Mouse (Mus musculus) spleen, postnatal 4 days (tissue): ENCODE data around the gene Prr12.

Experiments
- DNase-seq, 2 experiments: peaks; one replicate each; pipeline ENCODE4 v3.0.0; 2022; ENCODE audit warnings: low spot score in 2 of 2

Gene Prr12

DNA sequence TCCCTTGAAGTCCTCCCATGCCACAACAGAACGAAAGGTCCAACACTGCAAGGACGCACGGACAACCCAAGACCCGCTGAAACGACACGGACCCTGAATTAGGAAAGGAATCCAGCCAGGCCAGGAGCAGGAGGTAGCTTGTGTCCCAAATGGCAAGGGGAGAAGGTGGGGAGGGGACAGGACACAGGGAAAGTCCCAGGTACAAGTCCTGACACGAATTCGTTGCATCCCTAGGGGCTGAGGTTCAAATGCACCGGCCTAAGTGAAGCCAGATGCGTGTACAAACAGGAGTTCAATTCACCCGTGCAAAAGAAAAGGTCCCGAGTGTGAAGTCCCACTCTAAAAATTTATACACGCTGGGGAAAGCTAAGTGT lies 1.1 kb downstream of the Prr12 start:
- DNase-seq, result peak in 1 of 2 experiments; percentile 62

DNA sequence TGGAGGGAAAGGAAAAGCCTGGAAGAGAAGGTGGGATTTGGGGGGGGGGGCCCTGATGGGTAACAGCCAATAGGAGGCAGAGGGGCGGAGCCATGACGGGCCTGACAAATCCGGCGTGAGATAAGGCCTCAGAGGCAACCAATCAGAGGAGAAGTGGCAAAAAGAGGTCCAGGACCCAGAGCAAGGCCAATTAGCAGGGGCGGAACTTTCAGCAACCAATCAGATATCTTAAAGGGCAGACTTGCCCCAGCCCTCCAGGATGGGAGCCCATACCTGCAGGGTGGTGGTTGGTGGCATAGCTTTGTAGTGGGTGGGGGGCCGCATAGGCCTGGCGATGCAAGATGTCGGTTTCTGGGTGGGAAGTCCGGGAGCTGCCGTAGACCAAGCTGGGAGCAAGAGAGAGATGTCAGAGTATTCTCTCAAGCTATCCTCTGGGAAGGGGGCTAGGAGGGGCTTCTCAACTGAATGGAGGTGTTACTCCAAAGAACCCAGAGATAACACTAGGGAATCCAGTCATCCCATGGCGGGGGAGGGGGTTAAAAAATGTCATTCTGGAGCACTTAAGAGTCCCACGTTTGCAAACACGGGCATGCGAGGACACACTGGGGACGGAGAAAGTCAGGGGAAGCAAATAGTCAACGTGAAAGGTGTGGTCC lies 1.6 kb downstream of the Prr12 start:
- DNase-seq, result peak; percentile 60 to 67

DNA sequence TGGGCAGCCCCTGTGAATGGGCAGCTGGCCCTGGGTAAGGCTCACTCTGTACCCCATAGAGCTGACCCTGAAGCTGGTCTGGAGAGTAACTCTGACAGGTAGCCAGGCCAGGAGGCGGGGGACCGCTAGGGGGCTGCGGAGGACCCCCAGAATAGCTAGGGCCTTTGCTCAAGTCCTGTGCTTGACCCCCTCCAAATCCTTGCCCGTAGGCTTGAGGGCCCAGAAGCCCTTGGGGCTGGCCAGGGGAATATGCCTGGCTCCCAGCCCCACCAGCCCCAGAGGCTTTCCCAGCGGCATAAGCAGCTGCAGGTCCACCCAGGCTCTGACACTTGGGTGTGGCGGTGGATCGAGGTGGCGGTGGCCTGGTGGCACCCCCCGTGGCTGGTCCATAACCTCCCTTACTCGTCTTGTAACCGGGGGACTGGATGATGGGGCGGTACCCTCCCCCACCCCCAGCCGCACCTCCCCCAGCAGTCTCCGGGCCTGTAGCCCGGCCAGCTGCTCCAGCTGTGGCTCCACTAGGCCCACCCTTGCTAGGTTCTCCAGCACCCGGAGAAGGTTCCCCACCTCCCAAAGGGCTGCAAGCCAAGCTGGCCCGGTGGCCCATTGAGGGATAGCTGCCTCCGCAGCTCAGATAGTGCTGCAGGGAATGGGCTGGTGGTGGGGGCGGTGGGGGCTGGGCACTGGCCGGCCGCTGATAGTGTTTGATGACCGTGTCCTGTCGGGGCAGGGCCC lies 3.6 kb downstream of the Prr12 start:
- DNase-seq, result peak in 1 of 2 experiments; percentile 63

DNA sequence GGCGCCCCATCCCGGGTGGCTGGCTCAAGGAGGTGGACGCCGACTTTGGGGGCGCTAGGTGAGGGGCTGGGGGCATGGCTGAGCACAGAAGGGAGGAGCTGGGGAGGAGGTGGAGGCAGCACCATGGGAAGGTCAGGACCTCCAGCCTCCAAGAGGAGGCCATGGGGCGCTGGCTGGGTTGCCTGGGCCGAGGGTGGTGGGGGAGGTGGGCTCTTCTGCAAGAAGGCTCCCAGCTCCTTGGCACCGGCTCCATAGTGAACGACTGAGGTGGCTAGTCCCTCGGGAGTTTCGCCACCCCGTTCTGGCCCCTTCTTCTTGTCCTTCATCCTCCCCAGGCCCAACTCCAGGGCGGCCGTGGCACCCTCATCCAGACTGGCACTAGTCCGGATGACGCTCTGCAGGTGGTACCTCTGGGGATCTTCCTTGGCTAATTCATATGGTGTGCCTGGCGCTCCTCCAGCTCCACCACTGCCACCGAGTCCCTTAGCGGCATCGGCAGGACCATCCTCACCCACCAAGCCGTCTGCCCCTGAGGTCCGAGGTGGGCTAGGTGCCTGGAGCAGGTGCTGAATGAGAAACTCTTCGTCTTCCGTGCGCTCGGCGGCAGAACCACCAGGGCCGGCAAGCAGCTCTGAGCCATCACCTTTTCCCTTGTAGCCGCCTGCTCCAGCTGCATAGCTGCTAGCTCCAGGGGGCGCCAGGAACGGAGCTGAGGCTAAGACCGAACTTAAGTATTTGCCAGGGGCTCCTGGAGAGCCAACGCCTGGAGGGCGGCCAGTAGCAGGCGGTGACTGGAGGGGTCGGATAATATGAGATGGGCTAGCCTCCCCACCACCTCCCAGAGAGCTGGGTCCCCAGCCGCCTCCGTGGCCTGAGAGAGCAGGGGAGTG lies 4.4 kb downstream of the Prr12 start:
- DNase-seq, result peak in 1 of 2 experiments; percentile 63

DNA sequence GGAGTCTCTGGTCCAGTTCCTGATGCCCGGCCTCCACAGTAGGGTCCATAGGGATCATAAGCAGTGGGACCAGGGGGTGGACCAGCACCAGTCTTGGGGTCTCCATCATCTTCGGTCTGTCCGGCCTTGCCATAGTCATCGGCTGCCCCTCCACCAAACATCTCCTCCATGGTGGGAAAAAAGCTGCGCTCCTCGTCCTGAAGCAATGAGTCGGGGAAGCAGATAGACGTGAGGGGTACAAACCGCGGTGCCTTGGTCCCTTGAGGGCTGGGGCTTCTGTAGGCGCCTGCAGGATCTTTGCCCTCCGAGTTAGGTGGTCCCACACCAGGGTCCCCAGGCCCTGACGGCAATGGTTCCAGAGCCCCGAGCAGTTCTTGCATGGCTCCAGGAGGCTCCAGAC lies 5.2 kb downstream of the Prr12 start:
- no peak for DNase-seq

DNA sequence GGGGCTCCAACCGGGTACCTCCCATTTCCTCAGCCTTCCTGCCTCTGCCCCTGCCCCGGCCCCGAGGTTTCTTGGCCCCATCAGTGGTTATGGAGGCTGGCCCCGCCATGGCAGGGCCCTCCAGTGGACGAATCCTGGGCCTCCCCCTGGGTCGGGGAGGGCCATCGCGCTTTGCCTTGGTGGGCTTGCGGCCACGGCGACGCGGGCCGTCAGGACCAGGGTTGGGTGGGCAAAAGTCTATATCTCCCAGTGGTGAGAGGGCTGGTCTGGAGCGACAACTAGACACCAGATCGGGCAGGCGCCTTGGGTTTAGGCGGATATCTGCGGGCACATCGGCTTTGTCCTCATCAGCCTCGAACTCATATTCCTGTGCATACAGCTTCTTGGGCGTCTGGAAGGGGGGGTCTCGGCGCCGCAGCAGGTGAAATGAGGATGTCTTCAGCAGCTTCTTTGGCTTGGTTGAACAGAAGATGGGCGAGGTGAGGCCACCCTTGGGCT lies 5.8 kb downstream of the Prr12 start:
- DNase-seq, result peak in 1 of 2 experiments; percentile 59

DNA sequence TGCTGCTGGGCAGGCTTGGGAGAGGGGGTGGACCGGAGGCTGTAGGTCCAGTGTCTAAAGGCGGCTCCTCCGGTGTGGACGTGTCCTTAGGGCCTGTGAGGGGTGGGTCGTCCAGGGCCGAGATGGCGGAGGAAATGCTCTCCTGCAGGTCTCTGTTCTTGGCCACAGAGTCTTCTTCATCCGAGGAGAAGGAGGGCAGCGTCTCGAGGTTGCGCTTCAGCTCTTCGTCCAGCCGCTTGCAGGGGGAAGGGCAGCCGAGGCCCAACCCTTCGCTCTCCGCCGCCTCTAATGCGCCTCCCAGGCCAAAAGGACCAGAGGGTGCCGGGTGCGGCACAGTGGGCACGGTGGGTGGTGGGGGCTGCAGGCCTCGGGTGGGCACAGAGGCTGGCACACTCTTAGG lies 6.9 kb downstream of the Prr12 start:
- DNase-seq, result peak in 1 of 2 experiments; percentile 58

DNA sequence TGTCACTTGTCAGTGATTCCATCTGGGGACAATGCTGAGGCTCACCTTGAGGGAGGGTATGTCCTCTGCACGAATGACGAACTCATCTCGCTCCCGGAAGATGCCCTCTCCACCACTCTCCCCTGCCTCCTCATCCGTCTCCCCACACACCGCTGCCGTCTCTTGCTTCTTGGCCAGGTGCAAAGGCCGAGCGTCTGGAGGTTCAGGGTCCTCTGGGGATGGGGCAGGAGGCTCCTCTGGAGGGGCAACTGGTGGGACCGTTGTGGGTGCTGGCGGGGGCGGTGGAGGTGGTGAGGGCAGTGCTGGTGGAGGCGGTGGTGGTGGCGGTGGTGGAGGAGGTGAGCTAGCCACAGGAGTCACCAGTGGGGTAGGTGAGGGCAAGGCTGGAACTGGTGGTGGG lies 9.4 kb downstream of the Prr12 start:
- DNase-seq, result peak in 1 of 2 experiments; percentile 63

DNA sequence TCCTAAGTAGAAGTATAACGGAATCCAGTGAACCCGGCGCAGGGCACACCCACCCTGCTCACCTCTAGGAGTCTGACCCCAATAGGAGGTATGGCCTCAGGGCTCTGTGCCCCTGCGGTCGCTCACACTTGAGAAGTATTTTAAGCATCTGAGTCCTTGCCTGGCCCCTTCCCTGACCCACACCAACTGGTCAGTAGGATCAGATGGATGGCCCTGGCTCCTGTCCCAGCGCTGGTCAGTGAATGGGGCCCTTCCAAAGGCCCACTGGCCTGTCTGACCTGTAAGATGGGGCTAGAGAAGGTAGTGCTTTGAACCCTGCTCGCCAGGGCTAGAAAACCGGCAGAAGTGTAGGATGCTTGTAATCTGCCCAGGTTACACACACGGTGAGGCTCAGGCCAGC lies 11.8 kb downstream of the Prr12 start:
- no peak for DNase-seq

DNA sequence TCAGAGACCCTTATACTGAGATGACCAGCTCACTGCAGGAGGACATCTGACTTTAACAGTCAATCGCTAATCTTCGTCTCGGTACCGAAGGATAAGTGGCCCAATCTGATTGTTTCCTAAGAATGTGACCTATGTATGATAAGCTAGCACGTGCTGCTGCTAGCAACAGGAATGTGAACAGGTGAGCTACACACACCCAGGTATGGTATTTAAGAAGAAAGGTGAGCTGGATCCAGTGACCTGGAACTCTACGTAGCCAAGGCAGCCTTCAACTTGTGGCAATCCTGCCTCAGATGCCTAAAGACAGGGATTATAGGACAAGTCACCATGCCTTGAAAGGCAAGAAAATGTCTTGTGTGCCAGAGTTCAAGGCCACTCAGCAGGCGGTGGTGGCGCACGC lies 14.3 kb downstream of the Prr12 start:
- DNase-seq, result no peak

DNA sequence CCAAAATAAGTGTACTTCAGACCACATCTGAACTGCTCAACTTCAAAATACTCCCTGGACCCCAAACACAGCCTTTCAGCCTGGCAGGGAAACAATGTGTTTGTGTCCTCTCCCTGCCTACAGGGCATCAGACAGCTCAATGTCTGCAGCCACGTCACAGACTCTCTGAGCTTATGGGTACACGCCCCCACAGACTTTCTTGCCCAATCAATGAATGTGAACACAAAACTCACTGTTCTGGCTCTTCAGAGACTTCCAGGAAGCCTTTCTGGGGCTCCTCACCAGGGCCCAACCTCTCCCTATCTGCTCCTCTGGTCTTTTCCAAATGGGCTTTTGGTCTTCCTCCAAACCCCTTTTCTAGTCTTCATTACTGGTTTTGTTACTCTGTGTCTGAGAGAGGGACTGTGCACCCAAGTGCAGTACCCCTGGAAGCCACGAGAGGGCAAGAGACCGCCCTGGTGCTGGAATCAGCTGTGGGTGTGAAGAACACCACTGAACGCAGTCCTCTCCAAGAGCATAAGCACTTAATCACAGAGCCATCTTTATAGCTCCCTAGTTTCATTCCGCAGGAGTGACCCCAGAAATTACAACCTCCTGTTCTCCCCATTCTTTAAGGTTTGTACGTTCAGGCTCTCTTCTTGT lies 14.8 kb downstream of the Prr12 start:
- peak; percentile 72 to 91 for DNase-seq

DNA sequence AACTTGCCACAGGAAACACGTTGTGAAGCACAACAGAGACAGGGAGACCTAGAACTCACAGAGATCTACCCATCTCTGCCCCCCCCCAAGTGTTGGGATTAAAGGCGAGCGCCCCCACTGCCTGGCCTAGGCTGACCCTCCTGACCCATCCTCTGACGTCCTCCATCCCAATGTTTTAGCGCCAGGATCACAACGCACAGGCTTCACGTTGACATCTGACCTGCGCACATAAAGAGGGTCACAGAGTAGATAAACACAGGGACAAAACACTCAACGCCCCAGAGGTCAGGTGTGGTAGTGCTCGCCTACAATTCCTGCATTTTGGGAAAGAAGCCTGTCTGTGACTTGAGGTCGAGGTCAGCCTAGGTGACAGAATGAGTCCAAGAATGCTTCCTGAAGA lies 16.0 kb downstream of the Prr12 start:
- peak in 1 of 2 experiments; percentile 51 for DNase-seq

DNA sequence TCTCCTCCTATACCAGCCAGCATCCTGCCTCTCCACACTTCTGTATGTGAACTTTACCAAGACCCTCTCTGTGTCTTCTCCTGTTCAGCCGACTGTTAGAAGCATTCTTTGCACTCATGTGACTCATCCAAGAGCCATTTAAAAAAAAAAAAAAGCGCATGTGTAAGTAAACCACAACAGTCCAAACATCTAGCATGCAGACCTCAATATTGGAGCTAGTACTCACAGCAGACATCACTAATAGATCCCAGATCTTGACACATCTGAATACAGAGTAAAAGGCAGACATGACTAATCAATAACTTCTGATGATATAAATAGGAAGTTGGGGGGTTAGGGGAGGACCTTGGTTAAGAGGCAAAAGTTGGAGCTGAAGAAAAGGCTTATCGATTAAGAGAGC lies 17.1 kb downstream of the Prr12 start:
- DNase-seq, result no peak

DNA sequence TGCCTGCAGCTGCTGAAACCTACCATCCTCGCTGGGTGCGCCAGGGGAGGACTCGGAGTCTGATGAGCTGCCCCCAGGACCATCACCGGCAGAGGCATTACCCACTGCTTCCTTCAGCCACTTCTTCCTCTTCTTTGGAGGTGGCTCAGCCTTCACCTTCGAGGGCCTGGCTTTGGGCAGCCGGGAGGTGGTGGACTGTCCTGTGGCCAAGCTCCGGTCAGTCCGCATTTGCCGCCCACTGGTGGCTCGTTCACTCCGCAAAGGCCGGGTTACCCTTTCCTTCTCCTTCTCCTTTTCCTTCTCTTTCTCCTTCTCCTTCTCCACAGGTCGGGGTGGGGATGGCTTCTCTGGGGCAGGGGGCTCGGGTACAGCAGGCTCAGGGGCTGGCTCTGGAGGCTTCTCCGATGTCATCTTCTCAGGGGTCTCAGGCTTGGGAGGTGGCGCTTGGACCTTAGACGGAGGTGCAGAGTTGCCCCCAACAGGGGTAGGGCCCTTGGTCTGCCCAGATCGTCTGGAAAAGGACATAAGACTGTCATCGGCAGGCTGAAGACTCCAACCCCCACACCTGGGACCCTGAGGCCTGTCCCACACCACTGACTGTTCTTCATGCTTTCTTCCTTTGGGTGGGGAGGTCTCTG lies 18.8 kb downstream of the Prr12 start:
- peak in 1 of 2 experiments; percentile 56 for DNase-seq

DNA sequence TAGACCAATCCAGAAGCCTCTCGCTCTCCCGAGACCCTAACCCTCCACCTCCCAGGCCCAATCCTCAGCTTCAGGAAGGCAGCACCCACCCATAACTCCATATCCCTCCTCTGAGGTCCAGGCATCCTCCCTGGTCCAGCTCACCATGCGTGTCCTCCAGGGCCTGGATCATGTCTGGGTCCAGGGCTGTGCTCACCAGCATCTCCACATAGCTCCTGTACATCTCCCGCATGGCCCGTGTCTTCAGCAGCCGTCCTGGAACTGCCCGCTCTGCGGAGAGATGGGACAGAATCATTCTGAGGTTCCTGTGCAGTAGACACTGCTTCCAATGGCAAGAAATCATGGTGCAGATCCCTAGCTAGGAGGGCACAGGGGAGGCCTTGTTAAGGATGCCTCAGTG lies 21.8 kb downstream of the Prr12 start:
- peak in 1 of 2 experiments; percentile 57 for DNase-seq

DNA sequence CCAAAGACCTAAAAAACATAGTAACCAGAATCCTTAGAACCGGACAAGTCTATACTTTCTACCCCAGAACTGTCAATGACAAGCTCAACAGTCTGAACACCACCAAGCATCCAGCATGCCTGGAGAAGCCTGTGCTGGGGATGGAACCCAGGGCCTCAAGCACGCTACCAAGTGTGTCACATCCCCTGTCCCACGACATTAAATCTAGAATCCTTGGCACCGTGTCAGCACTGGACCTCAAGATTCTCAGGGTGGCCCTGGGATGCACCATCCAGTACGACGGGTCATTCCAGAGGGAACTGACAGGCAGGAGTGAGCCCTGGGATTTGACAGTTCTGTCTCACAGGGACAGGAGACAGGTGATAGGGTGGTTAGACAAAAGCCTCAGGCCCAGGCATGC lies 22.7 kb downstream of the Prr12 start:
- DNase-seq, result peak in 1 of 2 experiments; percentile 55

DNA sequence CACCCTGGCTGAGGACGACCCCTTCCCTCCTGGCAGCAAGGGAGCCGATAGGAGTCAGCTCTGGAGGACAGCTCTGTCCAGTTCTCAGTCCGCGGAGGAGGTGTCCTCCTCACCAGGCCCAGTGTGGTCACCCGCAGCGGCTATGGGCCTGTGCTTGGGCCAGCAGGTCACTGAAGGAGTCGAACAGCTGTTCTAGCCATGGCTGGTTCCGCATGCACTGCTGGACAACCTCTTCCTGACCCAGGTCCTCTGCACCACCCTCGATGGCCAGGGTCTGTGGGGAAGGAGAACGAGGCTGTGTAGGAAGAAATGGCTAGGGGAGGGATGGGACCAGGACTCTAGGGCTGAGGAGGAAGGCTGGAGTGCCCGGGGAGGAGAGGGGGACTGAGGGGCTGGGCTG lies 24.3 kb downstream of the Prr12 start:
- DNase-seq, result no peak

DNA sequence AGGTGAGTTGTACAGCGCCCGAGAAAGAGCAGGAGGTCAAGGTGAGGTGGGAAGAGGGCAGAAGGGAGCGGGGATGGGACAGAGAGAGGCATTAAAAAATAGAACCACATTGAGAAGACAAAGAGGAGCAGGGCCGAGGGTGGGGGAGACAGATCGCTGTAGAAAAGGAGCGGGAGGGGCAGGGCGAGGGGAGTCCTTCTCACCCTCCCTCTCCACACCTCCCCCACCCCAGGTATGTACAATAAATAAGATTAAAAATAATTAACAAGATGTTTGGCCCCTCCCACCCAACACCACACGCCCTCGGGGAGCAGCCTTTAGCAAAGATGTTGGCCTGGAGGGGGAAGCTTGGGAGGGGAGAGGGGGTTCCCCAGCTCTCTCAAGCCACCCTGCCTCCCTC lies 24.9 kb downstream of the Prr12 start:
- no peak for DNase-seq

DNA sequence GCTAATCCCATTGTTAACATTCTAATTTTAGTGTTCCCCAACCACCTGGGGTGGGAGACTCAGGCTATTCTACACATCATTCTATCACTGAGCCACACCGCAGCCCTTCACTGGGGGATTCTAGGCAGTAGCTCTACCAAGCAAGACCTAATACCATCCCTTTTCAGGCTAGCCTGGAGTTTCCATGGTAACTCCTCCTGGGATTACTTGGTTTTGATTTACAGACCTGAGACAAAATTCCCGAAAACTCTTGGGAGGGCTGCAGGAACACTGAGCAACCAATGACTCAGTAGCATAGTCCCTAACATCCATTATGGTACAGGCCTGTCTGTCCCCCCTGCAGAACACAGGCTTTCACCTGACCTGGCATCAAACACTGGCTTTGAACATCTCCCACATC lies 26.4 kb downstream of the Prr12 start:
- DNase-seq, result no peak

DNA sequence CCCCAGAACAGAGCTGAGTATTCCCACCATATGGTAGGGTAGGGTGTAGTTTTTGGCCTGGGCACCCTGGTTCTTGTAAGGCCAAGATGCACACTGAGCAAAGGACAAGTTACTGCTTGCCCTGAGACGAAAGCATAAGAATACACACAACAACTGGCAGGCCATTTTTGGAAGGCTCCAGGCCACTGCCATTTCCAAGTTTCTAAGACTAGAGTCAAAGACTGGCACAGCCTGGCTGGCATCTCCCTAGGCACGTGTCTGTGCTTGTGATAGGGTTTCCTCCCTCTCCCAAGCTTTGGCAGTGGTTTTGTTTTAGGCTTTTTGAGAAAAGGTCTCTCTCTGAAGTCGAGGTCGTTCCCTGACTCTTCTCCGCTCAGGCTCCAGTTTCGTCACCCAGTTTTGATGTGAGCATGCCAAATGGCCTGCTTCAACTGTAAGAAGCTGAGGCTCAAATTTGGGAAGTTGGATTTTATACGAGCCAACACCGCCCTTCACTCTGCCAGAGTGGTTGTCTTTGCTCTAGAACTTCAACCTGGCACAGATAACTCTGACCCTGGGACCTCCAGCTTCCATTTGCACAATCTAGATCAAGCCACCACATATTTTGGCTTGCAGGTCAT lies 27.0 kb downstream of the Prr12 start:
- no peak for DNase-seq
